ENCODE assay signal across 21 mouse cellular contexts in the genomic region with DNA sequence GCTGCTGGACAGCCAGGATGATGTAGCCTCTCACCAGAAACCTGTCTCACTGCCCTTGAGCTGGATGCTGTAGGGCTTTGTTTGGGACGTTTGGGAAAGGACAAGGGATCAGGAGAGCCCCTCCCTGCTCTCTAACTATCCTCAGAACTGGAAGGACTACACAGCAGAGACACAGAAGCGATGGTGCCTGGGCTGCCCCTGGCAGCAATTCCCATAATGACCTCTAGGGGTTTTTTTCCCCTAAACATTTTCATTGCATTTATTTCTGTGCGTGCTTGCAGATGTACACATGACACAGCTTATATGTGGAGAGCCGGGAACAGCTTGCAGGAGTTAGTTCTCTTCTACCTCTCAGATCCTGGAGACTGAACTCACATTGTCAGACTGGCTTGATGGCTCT. TPM values are rescaled to one million over a fixed set of nuclear protein-coding genes. Genes with fewer than 3 reads are reported as not detected.
DNase-seq lines count a peak whose midpoint lies in the region; ATAC-seq and TF ChIP-seq lines count a peak whose summit lies in the region.
"Had no signal": no experiment of that assay in that cellular context is flagged by ENCODE, and none has a peak within 500 bp of the region (broad histone marks: within the 10 kb centered on the region; RNA-seq: fewer than 3 reads in every experiment).

No protein-coding gene starts in this region.

- dilution Hi-C loops in CH12.LX (cut with MboI; ENCODE audit: extremely low pct_ligation_motif_present, extremely low pct_unique_long_range_greater_than_20kb, low sequenced_read_pairs), result no loop called here

- H3K4me3 ChIP-seq in left cerebral cortex, adult 2 months, result no peak overlapping the region
- no peak overlapping the region for H3K4me3 ChIP-seq in CH12.LX (replicated peaks in 1 of 3; ENCODE audit: low read depth in 2 of 3, low read length in 2 of 3, poor library complexity in 1 of 3)
- H3K4me3 ChIP-seq: hindbrain, embryonic 15.5 days; liver, embryonic 13.5 days; stomach, embryonic 15.5 days had no signal

- TF ChIP-seq EP300 in CH12.LX (IDR thresholded peaks at IDR 0.05; ENCODE audit: low read length), result no peak

- H3K27me3 ChIP-seq in CH12.LX (replicated peaks), result no peaks in the 10 kb centered on the region
- H3K27me3 ChIP-seq: hindbrain, embryonic 15.5 days; liver, embryonic 13.5 days; stomach, embryonic 15.5 days had no signal

- peak; percentile 41 for TF ChIP-seq CTCF in left cerebral cortex, adult 2 months (IDR thresholded peaks at IDR 0.05)
- TF ChIP-seq CTCF in CH12.LX (conservative IDR thresholded peaks at IDR 0.05 in 1 of 2, IDR thresholded peaks at IDR 0.05 in 1 of 2; ENCODE audit: low read depth in 2 of 2, low read length in 2 of 2), result peak; percentile 47 to 76

- TF ChIP-seq RAD21 in CH12.LX (IDR thresholded peaks at IDR 0.05; ENCODE audit: low read depth, low read length), result peak; percentile 13

- intact Hi-C loops in left cerebral cortex, adult 2 months (cut with DNase I), result no loop called here
- intact Hi-C loops in left cerebral cortex, postnatal 14 days (cut with DNase I), result no loop called here

- no peak overlapping the region for H3K4me2 ChIP-seq in CH12.LX (ENCODE audit: insufficient read depth, low read depth, poor library complexity, severe bottlenecking)
- H3K4me2 ChIP-seq: hindbrain, embryonic 15.5 days; liver, embryonic 13.5 days; stomach, embryonic 15.5 days had no signal

- no peaks in the 10 kb centered on the region for H3K36me3 ChIP-seq in CH12.LX (replicated peaks in 1 of 2; ENCODE audit: control insufficient read depth in 1 of 2, insufficient read depth in 1 of 2, low read length in 1 of 2)
- H3K36me3 ChIP-seq: hindbrain, embryonic 15.5 days; liver, embryonic 13.5 days; stomach, embryonic 15.5 days had no signal

- DNase-seq in CD4-positive, CD25-positive, alpha-beta regulatory T cell, adult 2 months (ENCODE audit: low read depth, low spot score), result peak; percentile 31
- DNase-seq in left cerebral cortex, adult 2 months (ENCODE audit: extremely low spot score in 1 of 2, low spot score in 2 of 2), result no peak
- DNase-seq in left cerebral cortex, postnatal 14 days (ENCODE audit: low spot score in 2 of 2), result no peak
- no peak for DNase-seq in CH12.LX (ENCODE audit: extremely low read depth)
- peak; percentile 41 for DNase-seq in induced T-regulatory cell, adult 2 months (ENCODE audit: low read depth)
- DNase-seq in urinary bladder, postnatal 4 days (ENCODE audit: low spot score in 2 of 2), result no peak
- no peak for DNase-seq in layer of hippocampus, postnatal 10 days (ENCODE audit: low spot score in 2 of 2)
- DNase-seq: cerebellum, adult 18-20 months; heart, postnatal 10 days; kidney, adult 8-10 months; liver, embryonic 13.5 days; retina, postnatal 1 day; thymus, postnatal 14 days had no signal

- no peaks in the 10 kb centered on the region for H3K79me2 ChIP-seq in CH12.LX (replicated peaks; ENCODE audit: control insufficient read depth, extremely low read depth, insufficient read depth, poor library complexity, severe bottlenecking)

- in situ Hi-C loops in CH12.LX (cut with MboI; ENCODE audit: low pct_ligation_motif_present, low pct_unique_long_range_greater_than_20kb, low sequenced_read_pairs), result no loop called here

- no peak for TF ChIP-seq POLR2A in CH12.LX (IDR thresholded peaks at IDR 0.05; ENCODE audit: low read depth, low read length)

- H3K4me1 ChIP-seq in CH12.LX (ENCODE audit: control insufficient read depth in 1 of 2, insufficient read depth in 2 of 2), result peaks cover 0 to 12% of the 10 kb centered on the region in 2 experiments; a peak in 2 of 4 replicates
- H3K4me1 ChIP-seq: hindbrain, embryonic 15.5 days; liver, embryonic 13.5 days; stomach, embryonic 15.5 days had no signal

- no peak overlapping the region for H3K9ac ChIP-seq in CH12.LX (ENCODE audit: insufficient read depth, low read depth)
- H3K9ac ChIP-seq: hindbrain, embryonic 15.5 days; liver, embryonic 13.5 days; stomach, embryonic 15.5 days had no signal

- H3K9me3 ChIP-seq in CH12.LX (replicated peaks; ENCODE audit: low read length), result no peaks in the 10 kb centered on the region
- H3K9me3 ChIP-seq: hindbrain, embryonic 15.5 days; liver, embryonic 13.5 days; stomach, embryonic 15.5 days had no signal

- no peak for ATAC-seq in CD4-positive, CD25-positive, alpha-beta regulatory T cell, adult 4 months

- no peak overlapping the region for H3K27ac ChIP-seq in left cerebral cortex, adult 2 months
- H3K27ac ChIP-seq in CH12.LX (ENCODE audit: insufficient read depth, low read depth), result no peak overlapping the region
- H3K27ac ChIP-seq: hindbrain, embryonic 15.5 days; liver, embryonic 13.5 days; stomach, embryonic 15.5 days had no signal

TF ChIP-seq in CH12.LX, 34 proteins besides CTCF, POLR2A, EP300 and RAD21:
- TF ChIP-seq UBTF (IDR thresholded peaks at IDR 0.05; ENCODE audit: low read depth, low read length), result no peak
- no peak for TF ChIP-seq SIN3A (IDR thresholded peaks at IDR 0.05; ENCODE audit: low read length)
- no peak for TF ChIP-seq PAX5 (IDR thresholded peaks at IDR 0.05; ENCODE audit: low read length)
- TF ChIP-seq IRF4 (IDR thresholded peaks at IDR 0.05; ENCODE audit: low read depth, low read length), result no peak
- TF ChIP-seq NELFE (IDR thresholded peaks at IDR 0.05; ENCODE audit: low read depth, low read length), result no peak
- TF ChIP-seq ZMIZ1 (IDR thresholded peaks at IDR 0.05; ENCODE audit: low read depth, low read length), result no peak
- no peak for TF ChIP-seq NRF1 (IDR thresholded peaks at IDR 0.05; ENCODE audit: low read depth, low read length)
- TF ChIP-seq ELF1 (IDR thresholded peaks at IDR 0.05; ENCODE audit: low read depth, low read length), result no peak
- no peak for TF ChIP-seq SMC3 (IDR thresholded peaks at IDR 0.05; ENCODE audit: low read depth, low read length)
- TF ChIP-seq ETS1 (conservative IDR thresholded peaks at IDR 0.05; ENCODE audit: low read depth, low read length), result no peak

RNA-seq across cellular contexts. Expression of a gene that starts 16.3 kb away (rescaled TPM):
- under 1 TPM in 1 of 2 experiments, not detected in 1; 0.50 TPM for polyA plus RNA-seq in CD4-positive, CD25-positive, alpha-beta regulatory T cell, adult 4 months (2017; shearing (Covaris generic))
- not detected for total RNA-seq in left cerebral cortex, adult 2 months (2021)
- total RNA-seq in left cerebral cortex, postnatal 14 days (2021), result not detected
- total RNA-seq in CH12.LX (2012; rRNA removed), result 0.55 and 1.3 TPM in 2 replicates
- total RNA-seq in CH12.LX (2014; rRNA removed), result 0.87 and 1.2 TPM in 2 replicates
- 2.9 and 3.3 TPM in 2 replicates for polyA plus RNA-seq in CH12.LX (2012; ENCODE audit: insufficient read length, low read depth)
- total RNA-seq in layer of hippocampus, postnatal 10 days (2021), result not detected
- total RNA-seq: heart, adult 8-10 months; heart, postnatal 10 days; left cerebral cortex, postnatal 25 days had no signal
- polyA plus RNA-seq: embryonic facial prominence, embryonic 14.5 days; forebrain, embryonic 11.5 days; hindbrain, embryonic 15.5 days; liver, embryonic 13.5 days; neural tube, embryonic 14.5 days; stomach, embryonic 15.5 days had no signal

Comparison
In these comparisons a context has a peak if more than half of its experiments do, and no peak if none do; other contexts are left out.
1. DNase-seq: peak in CD4-positive, CD25-positive, alpha-beta regulatory T cell, adult 2 months (single experiment) and induced T-regulatory cell, adult 2 months (single experiment); none in left cerebral cortex, adult 2 months (0 of 2), left cerebral cortex, postnatal 14 days (0 of 2), CH12.LX (single experiment), urinary bladder, postnatal 4 days (0 of 2) and layer of hippocampus, postnatal 10 days (0 of 2).